Mouse (Mus musculus) kidney, embryonic 16.5 days (tissue): ENCODE data around the gene Ccdc106. TPM values are rescaled to one million over a fixed set of nuclear protein-coding genes. Genes with fewer than 3 reads are reported as not detected.

Experiments used
- ATAC-seq: fragments of 200-750 bp; cut with Nextera tagmentation; 2 replicates; pipeline ENCODE4 v1.8.0; 2017; ENCODE audit warnings: moderate TSS enrichment; ENCODE audit not compliant: low FRiP score, low TSS enrichment
- H3K27ac ChIP-seq: fragments of 300-500 bp; sonication (generic); 2 replicates; pipeline ENCODE4 v1.5.1; 2014; ENCODE audit warnings: low read length
- H3K27me3 ChIP-seq: fragments of 300-500 bp; sonication (generic); 2 replicates; pipeline ENCODE4 v1.6.1; 2014; ENCODE audit warnings: low read length, control low read depth, mixed read lengths; ENCODE audit not compliant: insufficient read depth
- H3K36me3 ChIP-seq: fragments of 300-500 bp; sonication (generic); 2 replicates; pipeline ENCODE4 v1.6.1; 2014; ENCODE audit warnings: low read length, control low read depth, mixed read lengths; ENCODE audit not compliant: insufficient read depth
- H3K4me1 ChIP-seq: fragments of 300-500 bp; sonication (generic); 2 replicates; pipeline ENCODE4 v1.6.1; 2014; ENCODE audit warnings: low read length, control low read depth, mixed read lengths; ENCODE audit not compliant: insufficient read depth
- H3K4me2 ChIP-seq: fragments of 300-500 bp; sonication (generic); replicated peaks from 2 replicates; pipeline ENCODE4 v1.6.1; 2014; ENCODE audit warnings: low read depth, low read length
- H3K4me3 ChIP-seq: fragments of 300-500 bp; sonication (generic); 2 replicates; pipeline ENCODE4 v1.5.1; 2014; ENCODE audit warnings: mild to moderate bottlenecking, low read length
- H3K9ac ChIP-seq: fragments of 300-500 bp; sonication (generic); replicated peaks from 2 replicates; pipeline ENCODE4 v1.6.1; 2014; ENCODE audit warnings: low read length
- H3K9me3 ChIP-seq: fragments of 300-500 bp; sonication (generic); 2 replicates; pipeline ENCODE4 v1.6.1; 2016; ENCODE audit warnings: low read length, control low read depth
- WGBS: fragments of 180-500 bp; shearing (Covaris S2); extraction: QIAGEN DNeasy Blood & Tissue Kit; methylation state at CpG from one replicate; pipeline ENCODE4 v1.1.7; 2014; 5-methylcytosine and 5-hydroxymethylcytosine counted together
- polyA plus RNA-seq: library from polyadenylated mRNA; unstranded; fragments of >200 nt; fragmentation: Nextera tagmentation; extraction: Ambion mirVana; gene quantifications from 2 replicates; pipeline ENCODE4 v1.2.1, GENCODE M21; 2015

Ccdc106 gene
- polyA plus RNA-seq, 1 experiment from 2014 or later = 27.1 TPM

DNA sequence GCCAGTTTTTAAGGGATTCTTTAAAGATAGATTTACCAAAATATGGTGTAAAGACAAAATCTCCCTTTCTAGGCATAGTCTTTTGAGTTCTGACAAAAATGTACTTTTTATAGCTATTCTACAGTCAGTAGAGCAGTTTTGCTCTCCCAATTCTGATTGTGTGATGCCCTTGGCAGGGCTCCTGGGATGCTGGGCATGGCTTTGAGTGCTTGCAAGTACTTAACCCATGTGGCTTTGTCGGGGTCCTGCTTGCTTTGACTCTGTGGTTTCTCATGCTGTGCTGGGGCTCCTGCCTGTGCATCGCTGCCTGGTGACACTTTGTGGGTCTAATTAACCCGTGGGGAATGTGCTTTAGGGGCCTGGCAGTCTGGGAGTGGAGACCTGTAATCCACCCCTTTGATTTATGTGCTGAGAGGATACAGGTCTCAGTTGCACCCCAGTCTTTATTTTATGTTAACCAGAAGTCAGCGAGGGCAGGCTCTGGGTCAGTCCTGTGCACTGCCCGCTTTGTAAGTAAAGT, 66.6 kb downstream of the Ccdc106 start:
- H3K36me3 ChIP-seq = peaks cover 43% of the 10 kb centered on the region
- ATAC-seq = no peak
- 35% methylated on average over 5 of the region's 5 CpGs for WGBS
- H3K4me3 ChIP-seq = no peak overlapping the region
- H3K4me1 ChIP-seq = 0 out of 2 replicates have a peak, but pooled peaks cover 4% of the 10 kb centered on the region
- no peak overlapping the region for H3K27ac ChIP-seq
- H3K4me2 ChIP-seq = no peak overlapping the region
- no peaks in the 10 kb centered on the region for H3K9me3 ChIP-seq
- H3K9ac ChIP-seq = 0 out of 2 replicates have a peak overlapping the region, but pooled peaks have one; percentile 23
- no peaks in the 10 kb centered on the region for H3K27me3 ChIP-seq

DNA sequence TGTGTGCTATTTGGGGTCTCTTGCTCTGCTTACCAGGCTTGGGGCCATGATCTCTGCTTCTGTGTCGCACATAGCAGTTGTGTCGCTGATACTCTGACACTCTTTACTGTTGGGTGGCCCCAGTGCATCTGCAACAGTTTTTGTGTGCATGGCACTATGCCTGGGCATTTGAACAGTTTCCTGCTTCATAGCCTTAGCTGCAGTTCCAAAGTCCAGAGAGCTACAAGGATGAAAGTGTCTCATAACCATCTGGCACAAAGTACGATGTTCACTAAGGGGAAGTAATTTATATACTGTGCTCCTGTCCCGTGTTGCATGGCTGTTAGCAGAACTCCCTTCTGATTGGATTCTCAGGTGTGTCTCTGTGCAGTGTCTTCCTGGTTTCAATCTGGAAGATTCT, 67.5 kb downstream of the Ccdc106 start:
- no peak for ATAC-seq
- Histone ChIP-seq H3K9me3 (no peaks in the 10 kb centered on the region), H3K36me3 (peaks cover 52% of the 10 kb centered on the region), H3K27me3 (no peaks in the 10 kb centered on the region), H3K4me3 (no peak overlapping the region), H3K27ac (no peak overlapping the region), H3K9ac (no peak overlapping the region), H3K4me2 (no peak overlapping the region), H3K4me1 (0 out of 2 replicates have a peak, but pooled peaks cover 4% of the 10 kb centered on the region)
- WGBS = 75% methylated on average over 4 of the region's 4 CpGs

DNA sequence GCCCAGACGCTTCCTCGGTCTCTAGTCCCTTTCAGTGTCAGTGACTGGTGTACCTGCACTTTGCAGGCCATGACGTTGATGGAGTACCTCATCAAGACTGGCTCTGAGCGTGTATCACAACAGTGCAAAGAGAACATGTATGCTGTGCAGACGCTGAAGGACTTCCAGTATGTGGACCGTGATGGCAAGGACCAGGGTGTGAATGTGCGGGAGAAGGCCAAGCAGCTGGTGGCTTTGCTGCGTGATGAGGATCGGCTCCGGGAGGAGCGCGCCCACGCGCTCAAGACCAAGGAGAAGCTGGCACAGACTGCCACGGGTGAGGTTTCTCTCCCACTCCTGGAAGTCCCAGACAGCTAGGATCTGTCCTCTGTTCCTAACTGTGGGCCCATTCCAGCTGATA, 69.5 kb downstream of the Ccdc106 start:
- no peak for ATAC-seq
- Histone ChIP-seq H3K36me3 (peaks cover 54% of the 10 kb centered on the region), H3K27ac (no peak overlapping the region), H3K9ac (no peak overlapping the region), H3K9me3 (no peaks in the 10 kb centered on the region), H3K4me1 (0 out of 2 replicates have a peak, but pooled peaks cover 4% of the 10 kb centered on the region), H3K4me2 (no peak overlapping the region), H3K27me3 (no peaks in the 10 kb centered on the region), H3K4me3 (no peak overlapping the region)
- 92% methylated on average over 15 of the region's 15 CpGs for WGBS

DNA sequence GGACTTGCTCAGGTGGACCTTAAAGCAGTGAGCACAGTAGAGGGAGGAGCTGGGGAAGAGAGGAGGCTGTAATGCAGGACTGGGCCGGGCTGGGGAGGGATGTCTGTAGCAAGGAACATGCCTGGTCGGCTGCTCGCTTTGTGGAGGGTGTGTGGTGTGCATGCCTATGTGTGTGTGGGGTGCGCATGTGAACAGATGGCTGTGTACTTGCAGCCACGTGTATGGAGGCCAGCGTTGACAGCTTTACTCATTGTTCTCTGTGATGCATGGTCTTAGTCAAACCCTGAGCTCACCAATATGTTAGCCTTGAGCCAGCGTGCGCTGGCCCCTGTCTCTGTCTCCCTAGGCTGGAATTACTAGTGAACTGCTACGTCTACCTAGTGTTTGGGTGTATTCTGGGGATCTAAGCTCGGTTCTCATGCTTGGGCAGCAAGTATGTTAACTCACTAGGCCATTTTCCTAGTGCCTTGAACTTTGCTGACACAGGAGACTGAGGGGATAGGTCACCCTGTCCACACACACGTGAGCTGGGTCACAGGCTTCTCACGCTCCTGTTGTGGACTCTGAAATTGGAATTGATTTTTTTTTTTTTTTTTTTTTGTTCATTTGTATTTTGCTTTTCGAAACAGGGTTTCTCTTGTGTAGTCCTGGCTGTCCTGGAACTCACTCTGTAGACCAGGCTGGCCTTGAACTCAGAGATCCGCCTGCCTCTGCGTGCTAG, 70.8 kb downstream of the Ccdc106 start:
- Histone ChIP-seq H3K27ac (no peak overlapping the region), H3K9me3 (no peaks in the 10 kb centered on the region), H3K9ac (no peak overlapping the region), H3K4me1 (0 out of 2 replicates have a peak, but pooled peaks cover 4% of the 10 kb centered on the region), H3K27me3 (no peaks in the 10 kb centered on the region), H3K4me3 (no peak overlapping the region), H3K4me2 (no peak overlapping the region), H3K36me3 (peaks cover 56% of the 10 kb centered on the region)
- 94% methylated on average over 15 of the region's 15 CpGs for WGBS
- ATAC-seq = no peak

DNA sequence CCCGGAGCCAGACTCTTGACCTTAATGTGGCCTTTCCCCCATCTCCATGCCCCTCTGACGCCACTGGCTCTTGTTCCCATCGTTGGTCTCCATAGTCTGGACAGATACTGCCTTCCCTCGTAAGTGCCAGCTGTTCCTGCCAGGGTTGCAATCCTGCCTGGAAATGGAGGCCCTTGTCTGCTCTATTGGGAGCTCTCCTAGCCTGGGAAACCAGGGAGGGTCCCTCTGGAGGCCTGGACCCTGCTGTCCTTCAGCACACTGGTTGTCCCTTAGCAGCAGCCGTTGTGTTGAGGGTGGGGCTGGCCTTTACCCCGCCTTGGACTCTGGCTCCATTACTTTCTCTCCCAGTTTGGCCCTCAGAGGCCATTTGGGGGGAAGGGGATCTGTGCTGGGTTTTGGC, 72.0 kb downstream of the Ccdc106 start:
- no peak for ATAC-seq
- Histone ChIP-seq H3K27ac (no peak overlapping the region), H3K9ac (no peak overlapping the region), H3K4me1 (no peaks in the 10 kb centered on the region), H3K9me3 (no peaks in the 10 kb centered on the region), H3K4me3 (no peak overlapping the region), H3K4me2 (no peak overlapping the region), H3K36me3 (peaks cover 66% of the 10 kb centered on the region), H3K27me3 (no peaks in the 10 kb centered on the region)
- WGBS = 82% methylated on average over 6 of the region's 6 CpGs

DNA sequence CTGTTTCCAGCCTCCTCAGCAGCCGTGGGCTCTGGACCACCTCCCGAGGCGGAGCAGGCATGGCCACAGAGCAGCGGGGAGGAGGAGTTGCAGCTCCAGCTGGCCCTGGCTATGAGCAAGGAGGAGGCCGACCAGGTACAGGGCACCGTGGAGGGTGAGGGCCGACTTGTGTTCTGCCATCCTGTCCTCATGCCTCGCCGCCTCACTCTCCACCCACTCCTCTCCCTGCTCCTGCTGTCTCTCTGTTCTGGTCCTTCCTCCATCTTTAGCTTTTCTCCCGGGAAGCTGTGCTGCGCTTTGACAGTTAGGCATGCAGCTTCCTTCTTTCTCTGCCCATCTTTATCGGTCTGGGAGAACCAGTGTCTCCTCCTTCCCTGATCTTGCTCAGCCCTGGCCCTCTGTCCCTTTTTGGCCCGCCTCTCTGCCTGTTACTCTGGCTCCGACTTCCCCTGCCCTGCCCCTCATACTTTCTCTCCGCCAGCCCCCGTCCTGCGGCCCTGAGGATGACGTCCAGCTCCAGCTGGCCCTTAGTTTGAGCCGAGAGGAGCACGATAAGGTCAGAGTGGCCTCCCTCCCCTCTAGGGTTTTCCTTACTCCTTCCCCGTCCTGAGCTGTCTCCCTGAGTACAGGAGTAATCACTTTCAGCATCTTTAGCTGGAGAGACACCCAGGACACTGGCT, 72.6 kb downstream of the Ccdc106 start:
- WGBS = 76% methylated on average over 21 of the region's 21 CpGs
- H3K4me2 ChIP-seq = no peak overlapping the region
- H3K4me1 ChIP-seq = no peaks in the 10 kb centered on the region
- 0 out of 2 replicates have a peak, but pooled peaks have one; percentile 24 for ATAC-seq
- H3K9me3 ChIP-seq = no peaks in the 10 kb centered on the region
- H3K27me3 ChIP-seq = no peaks in the 10 kb centered on the region
- H3K9ac ChIP-seq = no peak overlapping the region
- H3K36me3 ChIP-seq = peaks cover 72% of the 10 kb centered on the region
- no peak overlapping the region for H3K4me3 ChIP-seq
- H3K27ac ChIP-seq = no peak overlapping the region

DNA sequence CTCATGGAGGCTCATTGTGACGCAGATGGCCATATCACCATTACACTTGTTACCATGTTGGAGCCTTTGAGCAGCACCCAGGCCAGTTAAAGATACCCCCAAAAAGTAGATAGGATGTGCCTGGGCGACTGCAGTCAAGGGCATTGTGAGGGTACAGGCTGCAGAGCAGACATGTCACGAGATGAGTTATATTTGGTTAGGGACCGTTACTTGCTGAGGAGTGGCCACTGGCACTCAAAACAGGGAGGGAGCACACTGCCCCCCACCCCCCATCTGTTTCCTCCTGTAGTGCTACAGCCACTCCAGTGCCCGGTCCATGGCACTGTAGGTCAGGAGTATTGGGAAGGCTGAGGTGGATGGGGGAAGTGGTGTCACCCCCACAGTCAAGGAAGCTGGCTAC, 78.4 kb downstream of the Ccdc106 start:
- no peaks in the 10 kb centered on the region for H3K27me3 ChIP-seq
- WGBS = 89% methylated on average over 5 of the region's 5 CpGs
- H3K27ac ChIP-seq = no peak overlapping the region
- ATAC-seq = no peak
- peaks cover 48% of the 10 kb centered on the region for H3K36me3 ChIP-seq
- H3K4me2 ChIP-seq = no peak overlapping the region
- H3K9me3 ChIP-seq = no peaks in the 10 kb centered on the region
- no peak overlapping the region for H3K4me3 ChIP-seq
- no peaks in the 10 kb centered on the region for H3K4me1 ChIP-seq
- no peak overlapping the region for H3K9ac ChIP-seq

DNA sequence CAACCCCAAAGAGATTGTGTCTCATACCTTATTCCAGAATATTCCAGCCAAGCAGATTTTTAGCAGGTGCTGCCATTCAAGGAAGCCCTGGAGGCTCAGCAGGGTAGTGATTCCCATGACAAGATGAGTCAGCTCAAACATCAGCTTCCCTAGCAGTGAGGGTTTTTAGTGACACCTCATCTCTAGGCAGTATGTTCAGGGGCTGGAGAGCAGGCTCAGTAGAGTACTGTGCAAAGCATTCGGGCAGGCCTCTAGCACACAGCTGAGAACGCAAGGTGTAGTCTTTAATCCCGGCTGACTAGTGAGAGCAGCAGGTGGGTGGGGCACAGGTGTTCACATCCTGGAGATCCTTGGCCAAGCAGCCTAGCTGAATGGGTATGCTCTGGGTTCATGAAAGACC, 79.4 kb downstream of the Ccdc106 start:
- no peaks in the 10 kb centered on the region for H3K4me1 ChIP-seq
- ATAC-seq = no peak
- H3K9ac ChIP-seq = no peak overlapping the region
- WGBS = 77% methylated on average over 3 of the region's 3 CpGs
- H3K36me3 ChIP-seq = peaks cover 43% of the 10 kb centered on the region
- H3K27ac ChIP-seq = no peak overlapping the region
- no peak overlapping the region for H3K4me3 ChIP-seq
- no peak overlapping the region for H3K4me2 ChIP-seq
- no peaks in the 10 kb centered on the region for H3K27me3 ChIP-seq
- no peaks in the 10 kb centered on the region for H3K9me3 ChIP-seq

DNA sequence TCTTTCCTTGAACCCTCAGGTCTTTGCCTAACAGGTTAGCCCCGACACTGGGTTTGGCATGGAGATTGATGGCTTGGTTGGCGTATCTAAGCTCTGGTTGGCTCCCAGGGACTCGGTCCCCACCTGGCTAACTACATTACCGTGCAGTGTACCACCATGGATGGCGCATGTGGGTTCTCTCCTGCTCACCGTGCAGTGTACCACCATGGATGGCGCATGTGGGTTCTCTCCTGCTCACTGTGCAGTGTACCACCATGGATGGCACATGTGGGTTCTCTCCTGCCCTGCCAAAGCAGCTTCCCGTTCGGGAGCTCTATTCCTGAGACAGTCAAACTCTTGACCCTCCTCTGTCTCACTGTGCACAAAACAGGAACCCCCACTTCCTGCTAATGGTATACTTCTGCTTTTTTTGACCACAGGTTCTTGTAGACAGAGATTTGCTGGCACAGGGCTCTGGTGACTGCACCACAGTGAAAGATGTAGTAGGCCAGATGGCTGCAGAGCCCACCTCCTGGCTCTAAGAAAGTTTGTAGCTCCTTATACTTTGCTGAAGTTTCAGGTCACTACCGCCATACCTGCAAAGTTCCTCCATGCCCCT, 80.8 kb downstream of the Ccdc106 start:
- peak; percentile 62; the same call in 1 of the 2 replicates for ATAC-seq
- 81% methylated on average over 10 of the region's 10 CpGs for WGBS
- H3K27me3 ChIP-seq = no peaks in the 10 kb centered on the region
- peaks cover 29% of the 10 kb centered on the region for H3K36me3 ChIP-seq
- H3K4me2 ChIP-seq = no peak overlapping the region
- H3K27ac ChIP-seq = no peak overlapping the region
- H3K9me3 ChIP-seq = no peaks in the 10 kb centered on the region
- no peaks in the 10 kb centered on the region for H3K4me1 ChIP-seq
- no peak overlapping the region for H3K9ac ChIP-seq
- H3K4me3 ChIP-seq = no peak overlapping the region
